Mouse (Mus musculus) right cerebral cortex, postnatal 36 days (tissue): ENCODE measurements around the gene Slc26a8.

ENCODE experiments used
- DNase-seq, 2 experiments: peaks; one replicate each; pipeline ENCODE4 v3.0.0; 2022; ENCODE audit warnings: low spot score in 2 of 2, mixed read lengths in 1 of 2

The Slc26a8 gene

GRCm38 (mm10) chr17:28593965-28594364, 96.1 kb downstream of the Slc26a8 start:
- no peak for DNase-seq

GRCm38 (mm10) chr17:28592998-28593397, 97.0 kb downstream of the Slc26a8 start:
- peak; percentile 54 to 60 for DNase-seq

- DNase-seq = no peak
Measured at GRCm38 (mm10) chr17:28591476-28591875, 98.6 kb downstream of the Slc26a8 start.

- DNase-seq = no peak
Measured at GRCm38 (mm10) chr17:28590596-28590995, 99.4 kb downstream of the Slc26a8 start.

GRCm38 (mm10) chr17:28588591-28588990, 101.4 kb downstream of the Slc26a8 start:
- no peak for DNase-seq
